Mouse (Mus musculus) right cerebral cortex, postnatal 25 days (tissue): Measurements from ENCODE around the gene Uap1.
"Not testable (repeated sequence)": the region's sequence is repeated elsewhere in the genome, so short reads cannot be mapped to it uniquely, and the experiment has no call there.

ENCODE experiments used
- DNase-seq: peaks from one replicate; pipeline ENCODE4 v3.0.0; 2022

The Uap1 gene

GRCm38 (mm10) chr1:170110516-170111332, 64.0 kb downstream of the Uap1 start, which contains the start of gene Ddr2:
Gene Ddr2, minus strand, starts transcription at chr1:170110762.
- no peak for DNase-seq

DNA sequence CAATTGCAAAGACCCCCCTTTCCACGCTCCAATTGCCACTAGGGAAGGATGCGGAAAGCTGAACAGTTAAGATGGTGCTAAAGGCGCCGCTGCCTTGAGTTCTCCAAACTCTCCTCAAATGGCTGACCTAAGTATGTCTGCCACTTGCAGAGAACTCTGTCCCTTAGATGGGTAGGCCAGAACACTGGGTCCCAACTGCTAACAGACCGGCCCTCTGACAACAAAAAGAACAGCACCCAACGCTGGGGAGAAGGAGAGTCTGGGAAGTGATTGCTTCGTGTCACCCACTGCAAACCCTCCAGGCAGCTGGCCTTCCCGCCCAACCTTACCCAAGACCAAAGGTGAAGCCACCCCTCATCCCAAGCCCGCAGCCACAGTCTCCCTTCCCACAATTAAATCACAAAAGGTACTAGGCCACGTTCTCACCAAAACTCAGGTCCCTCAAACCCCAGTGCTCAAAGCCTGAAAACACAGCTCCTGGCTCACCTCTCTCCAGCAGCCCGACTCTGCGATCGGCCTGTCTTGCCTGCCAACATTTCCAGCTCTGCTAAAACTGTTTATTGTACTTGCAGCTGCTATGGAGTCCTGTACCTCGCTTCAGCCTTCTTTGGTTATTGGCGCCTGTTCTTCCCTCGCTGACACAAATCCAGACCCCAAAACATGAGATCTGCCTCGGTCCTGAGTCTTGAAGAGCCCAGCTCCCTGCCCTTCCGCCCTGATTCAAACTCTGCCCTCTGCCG, 64.8 kb downstream of the Uap1 start:
- DNase-seq: peak; percentile 4

DNA sequence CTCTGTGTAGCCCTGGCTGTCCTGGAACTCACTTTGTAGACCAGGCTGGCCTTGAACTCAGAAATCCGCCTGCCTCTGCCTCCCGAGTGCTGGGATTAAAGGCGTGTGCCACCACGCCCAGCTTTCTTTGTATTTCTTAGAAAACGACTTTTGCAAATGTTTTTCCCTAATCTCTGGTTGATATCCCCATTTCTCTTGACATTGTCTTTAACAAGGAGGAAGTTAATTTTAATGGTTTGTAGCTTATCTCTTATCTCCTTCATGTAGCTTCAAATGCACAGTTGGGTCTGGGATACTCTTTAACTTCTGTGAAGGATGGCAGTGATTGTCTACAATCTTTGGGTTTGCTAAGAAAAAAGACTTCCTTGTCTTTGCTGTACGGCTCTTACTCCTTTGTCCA, 71.9 kb downstream of the Uap1 start:
- DNase-seq: not testable (repeated sequence)
